Mouse (Mus musculus): ENCODE measurements around the gene Taf8.

Gene Taf8

GRCm38 (mm10) chr17:47450880-47451565 is 51.1 kb downstream of the Taf8 start:
- DNase-seq: no peak

GRCm38 (mm10) chr17:47450239-47450638 is 51.9 kb downstream of the Taf8 start:
- no peak for DNase-seq

DNA sequence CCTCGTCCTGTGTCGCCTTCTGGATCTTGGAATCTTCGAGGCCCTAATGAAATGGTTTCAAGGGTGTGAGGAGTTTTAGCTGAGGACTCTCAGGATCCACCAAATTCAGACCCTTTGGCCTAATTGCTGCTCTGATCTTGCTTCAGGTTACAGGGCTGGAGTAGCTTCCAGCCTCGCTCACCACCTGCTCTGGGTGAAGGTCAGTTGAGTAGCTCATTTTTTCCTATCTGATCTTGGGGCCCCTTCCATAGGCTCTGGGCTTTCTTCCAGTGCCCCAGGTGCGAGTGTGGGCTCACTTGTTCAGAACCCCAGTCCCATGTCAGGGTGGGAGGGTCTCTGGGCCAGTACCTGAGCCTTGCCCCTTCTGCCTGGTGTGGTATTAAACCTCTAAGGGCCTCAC is 52.7 kb downstream of the Taf8 start:
- no peak for DNase-seq

- no peak for DNase-seq
Observed at GRCm38 (mm10) chr17:47448523-47449372, 53.3 kb downstream of the Taf8 start.

- no peak for DNase-seq
Observed at GRCm38 (mm10) chr17:47446561-47446960, 55.5 kb downstream of the Taf8 start.

GRCm38 (mm10) chr17:47446025-47446424 is 56.1 kb downstream of the Taf8 start:
- DNase-seq: no peak

- no peak for DNase-seq
Observed at GRCm38 (mm10) chr17:47445518-47445917, 56.6 kb downstream of the Taf8 start.

DNA sequence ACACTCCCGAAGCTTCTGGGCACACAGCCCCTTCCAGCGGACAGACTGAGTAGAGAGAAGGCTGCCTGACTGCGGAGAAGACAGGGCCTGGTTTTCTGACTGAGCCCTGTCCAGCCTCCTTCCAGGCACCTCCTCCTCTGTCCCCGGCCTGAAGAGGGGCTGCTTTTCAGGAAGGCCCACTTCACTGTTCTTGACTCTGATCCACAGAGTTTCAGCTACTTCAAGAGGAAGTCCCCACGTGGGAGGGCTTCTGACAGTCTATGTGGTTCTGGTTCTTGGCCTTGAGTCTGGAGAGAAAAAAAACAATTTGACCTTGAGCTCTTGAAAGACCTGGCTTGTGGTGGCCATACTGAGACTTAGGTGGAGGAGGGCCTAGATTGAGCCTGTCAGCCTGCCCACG is 58.0 kb downstream of the Taf8 start:
- no peak for DNase-seq

GRCm38 (mm10) chr17:47442271-47442670 is 59.8 kb downstream of the Taf8 start:
- DNase-seq: no peak

DNA sequence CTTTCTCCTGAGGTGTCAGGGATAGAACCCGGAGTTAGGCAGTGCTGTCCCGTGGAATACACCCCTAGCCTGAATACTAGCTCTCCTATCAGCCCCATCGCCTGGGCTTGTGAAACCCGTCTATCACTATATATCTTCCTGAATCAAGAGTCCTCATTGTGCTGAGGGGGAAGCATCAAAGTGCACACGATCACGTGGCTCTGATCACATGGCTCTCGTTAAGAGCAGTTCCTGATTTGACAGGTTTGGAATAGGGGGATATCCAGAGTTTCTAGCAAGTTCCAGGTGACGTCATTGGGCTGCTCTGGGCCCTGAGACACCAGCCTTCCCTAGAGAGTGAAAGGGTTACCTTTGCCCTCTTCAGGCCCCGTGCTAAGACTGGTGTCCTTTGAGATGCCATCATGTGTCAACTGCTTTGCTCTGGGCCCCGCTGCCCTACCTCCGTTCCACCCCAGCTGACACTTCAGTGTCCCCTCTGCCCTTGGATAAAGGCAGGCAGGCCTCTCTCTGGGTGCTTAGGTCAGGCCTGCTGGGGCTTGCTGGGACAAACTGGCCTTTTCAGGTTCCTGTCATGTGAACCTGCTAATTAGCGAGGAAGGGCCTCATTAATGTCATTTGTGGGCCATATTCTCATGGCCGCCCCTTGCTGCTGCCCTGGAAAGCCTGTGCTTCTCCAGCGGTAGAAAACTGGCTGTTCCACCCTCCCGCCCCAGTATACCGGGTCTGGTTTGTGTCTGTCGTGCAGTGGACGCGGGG is 60.6 kb downstream of the Taf8 start:
- DNase-seq: no peak

DNA sequence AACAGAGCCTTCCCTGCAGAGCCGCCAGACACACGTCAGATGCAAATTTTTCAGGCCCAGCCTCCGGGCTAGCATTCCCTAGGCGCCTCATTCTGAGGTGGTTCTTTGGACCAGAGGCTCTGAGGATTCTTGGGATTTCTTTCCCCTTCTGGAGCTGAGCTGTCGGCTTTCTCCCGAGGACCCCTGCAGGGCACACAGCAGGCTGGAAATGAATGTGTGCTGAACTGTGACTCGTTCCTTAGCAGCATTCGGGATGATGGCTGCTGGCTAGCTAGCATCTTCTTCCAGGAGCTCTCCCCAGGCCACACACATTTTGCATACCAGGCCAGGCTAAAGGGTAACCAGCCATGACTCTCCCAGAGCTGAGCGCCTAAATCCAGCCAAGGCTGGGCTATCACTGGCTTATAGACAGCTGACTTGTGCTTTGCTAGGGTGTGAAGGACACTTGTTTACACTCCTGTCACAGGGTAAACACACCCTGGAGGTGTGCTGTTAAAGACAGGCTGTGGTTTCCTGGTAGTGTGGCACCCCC is 61.7 kb downstream of the Taf8 start:
- no peak for DNase-seq

DNA sequence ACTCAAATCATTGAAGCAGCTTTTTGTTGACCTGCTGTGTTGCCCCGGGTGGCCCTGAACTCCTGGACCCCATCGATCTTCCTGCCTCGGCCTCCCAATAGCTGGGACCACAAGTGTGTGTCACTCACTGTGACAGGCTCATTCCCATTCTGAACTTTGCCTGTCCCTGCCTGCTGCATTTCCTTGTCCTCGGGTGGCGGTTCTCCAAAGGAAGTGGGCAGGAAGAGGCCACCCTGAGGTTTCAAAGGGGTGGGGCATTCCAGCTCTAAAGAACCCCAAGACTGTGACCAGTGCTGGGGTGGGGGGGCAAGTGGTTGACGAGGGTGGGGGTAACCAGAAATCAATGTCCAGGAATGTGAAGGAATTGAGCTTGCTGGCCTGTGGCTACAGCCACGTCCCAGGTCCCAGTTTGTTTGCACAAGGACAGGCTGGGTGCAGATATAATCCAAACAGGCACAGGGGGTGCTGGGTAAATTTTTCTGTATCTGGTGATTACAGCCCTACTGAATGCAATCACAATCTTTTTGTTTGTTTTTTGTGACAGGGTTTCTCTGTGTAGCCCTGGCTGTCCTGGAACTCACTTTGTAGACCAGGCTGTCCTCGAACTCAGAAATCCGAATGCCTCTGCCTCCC is 62.6 kb downstream of the Taf8 start:
- DNase-seq: no peak

- DNase-seq: no peak
Observed at GRCm38 (mm10) chr17:47438611-47439010, 63.5 kb downstream of the Taf8 start.

DNA sequence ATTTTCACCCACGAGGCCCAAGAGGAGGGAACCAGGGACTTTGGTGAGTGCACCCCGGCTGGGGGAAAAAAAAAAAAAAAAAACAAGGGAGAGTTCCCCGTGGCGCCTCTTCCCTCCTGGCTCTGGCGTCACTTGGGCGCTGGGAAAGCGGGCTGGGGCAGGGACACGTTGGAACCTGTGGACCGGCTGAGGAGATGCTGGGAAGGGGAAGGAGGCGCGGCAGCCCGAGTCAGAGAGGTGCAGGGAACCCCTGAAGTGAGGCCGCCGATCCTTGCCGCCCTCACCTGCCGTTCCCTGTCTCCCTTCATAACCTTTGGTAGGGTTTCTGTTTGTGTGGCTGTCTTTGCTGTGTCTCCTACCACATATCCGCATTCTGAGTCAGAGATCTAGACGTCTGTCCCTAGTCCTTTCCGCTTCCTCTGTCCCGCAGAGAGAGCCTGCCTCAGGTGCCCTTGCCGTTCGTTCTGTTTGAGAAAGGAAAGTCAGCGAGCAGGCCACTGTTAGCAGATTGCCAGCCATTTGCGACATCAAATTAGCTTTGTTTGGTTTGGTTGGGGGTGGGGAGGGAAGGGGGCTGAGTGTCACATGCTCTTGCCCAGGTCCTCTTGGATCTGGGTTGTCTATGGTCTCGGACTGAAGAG is 65.1 kb downstream of the Taf8 start, which contains the start of gene 1700001C19Rik:
1700001C19Rik (minus strand) TSS at position 470 of the 641 bp plus-strand sequence.
- no peak for DNase-seq

DNA sequence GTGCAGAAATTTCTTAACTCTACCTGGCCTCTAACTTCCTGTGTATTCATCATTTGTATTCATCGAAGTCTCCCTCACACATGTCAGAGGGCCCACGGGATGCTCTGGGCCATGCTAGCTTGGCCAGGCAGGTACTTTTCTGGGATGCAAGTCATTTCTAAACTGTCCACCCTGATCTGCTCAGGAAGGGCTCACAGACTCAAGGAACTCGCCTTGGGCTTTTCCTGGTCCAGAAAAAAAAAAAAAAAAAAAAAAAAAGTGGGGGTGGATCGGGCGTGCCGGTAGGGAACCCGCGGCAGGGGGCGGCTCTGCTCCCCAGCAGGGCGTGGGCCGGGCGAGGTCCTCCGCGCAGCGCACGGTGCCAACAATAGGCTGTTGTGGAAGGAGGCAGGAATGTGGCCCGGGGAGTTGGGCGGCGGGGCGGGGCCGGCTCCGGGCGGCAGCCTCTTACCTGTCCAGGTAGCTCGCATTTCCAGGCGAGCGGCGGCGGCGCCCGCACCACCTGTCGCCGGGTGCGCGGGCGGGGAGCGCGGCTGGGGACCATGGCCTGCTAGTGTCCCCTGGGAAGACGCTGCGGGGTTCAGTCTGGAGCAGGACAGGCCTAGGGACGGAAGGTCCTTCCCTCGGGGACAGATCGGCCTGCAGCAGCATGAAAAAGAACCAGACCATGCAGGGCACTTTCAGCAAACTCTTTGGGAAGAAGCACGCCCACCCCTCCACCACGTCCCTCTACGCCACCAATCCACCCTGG is 65.8 kb downstream of the Taf8 start, which contains the start of gene AI661453:
AI661453 (plus strand) TSS at position 460 of the 751 bp plus-strand sequence.
- DNase-seq: no peak

Data from right cerebral cortex, adult 18-20 months (tissue).